Mouse (Mus musculus) thymus, adult 2 months (tissue): ENCODE measurements around the gene Pcyox1.

Source experiments
- CTCF ChIP-seq: fragments of 200-500 bp; IDR thresholded peaks from 2 replicates; pipeline ENCODE4 v1.5.1; 2012; ENCODE audit warnings: mild to moderate bottlenecking, control low read depth, low read length, moderate library complexity, borderline replicate concordance; ENCODE audit not compliant: control insufficient read depth, poor library complexity, insufficient read depth; ENCODE audit errors: extremely low read depth
- POLR2A ChIP-seq: fragments of 200-500 bp; IDR thresholded peaks from 2 replicates; pipeline ENCODE4 v1.6.1; 2012; ENCODE audit warnings: mild to moderate bottlenecking, low read length, control low read depth, moderate library complexity; ENCODE audit not compliant: control insufficient read depth, poor library complexity, insufficient read depth; ENCODE audit errors: extremely low read depth

- TF ChIP-seq CTCF = no peak
- no peak; the same call in 1 of the 2 replicates for TF ChIP-seq POLR2A
Observed at GRCm38 (mm10) chr6:86396581-86397256, at the start of gene Pcyox1.
